Mouse (Mus musculus) C2C12 (cell line): ENCODE data around the gene Fancc.

Experiments
- CEBPB ChIP-seq: IDR thresholded peaks from one replicate; pipeline ENCODE4 v1.6.1; 2011; ENCODE audit warnings: low read depth, mild to moderate bottlenecking, control low read depth, moderate library complexity
- CTCF ChIP-seq: IDR thresholded peaks from one replicate; pipeline ENCODE4 v1.5.1; 2011; ENCODE audit not compliant: control insufficient read depth, insufficient read depth, insufficient read length
- USF1 ChIP-seq: IDR thresholded peaks from one replicate; pipeline ENCODE4 v1.6.1; 2011; ENCODE audit warnings: low read depth, mild to moderate bottlenecking, control low read depth, moderate library complexity

GRCm38 (mm10) chr13:63252295-63253010, 244.6 kb downstream of the Fancc start:
- TF ChIP-seq CTCF (no peak), CEBPB (no peak), USF1 (no peak)
